ENCODE assay signal across 9 mouse cellular contexts in genomic region chr3:75910257-75910656, GRCm38 (mm10). TPM values are rescaled to one million over a fixed set of nuclear protein-coding genes. Genes with fewer than 3 reads are reported as not detected.
A peak's percentile ranks its signal among the peaks of the same experiment; 100 is the strongest.
DNase-seq lines count a peak whose midpoint lies in the region; ATAC-seq and TF ChIP-seq lines count a peak whose summit lies in the region.
"Had no signal": no experiment of that assay in that cellular context is flagged by ENCODE, and none has a peak within 500 bp of the region (broad histone marks: within the 10 kb centered on the region; RNA-seq: fewer than 3 reads in every experiment).

No protein-coding gene starts in this region.

- no peak overlapping the region for H3K4me3 ChIP-seq in thymus, adult 2 months (ENCODE audit: control insufficient read depth, insufficient read depth, low read length)
- H3K4me3 ChIP-seq in forebrain, embryonic 12.5 days (replicated peaks), result no peak overlapping the region
- H3K4me3 ChIP-seq: limb, embryonic 15.5 days had no signal

- WGBS in thymus, adult 2 months, result 14% methylated on average over 4 of the region's 4 CpGs
- WGBS in forebrain, embryonic 12.5 days, result 24% methylated on average over 4 of the region's 4 CpGs

- no peak overlapping the region for H3K4me2 ChIP-seq in forebrain, embryonic 12.5 days
- H3K4me2 ChIP-seq: limb, embryonic 15.5 days had no signal

- no peak for TF ChIP-seq POLR2A in thymus, adult 2 months (IDR thresholded peaks at IDR 0.05; ENCODE audit: control insufficient read depth, extremely low read depth, insufficient read depth, low read length, poor library complexity)

- TF ChIP-seq CTCF in thymus, adult 2 months (IDR thresholded peaks at IDR 0.05; ENCODE audit: borderline replicate concordance, control insufficient read depth, extremely low read depth, insufficient read depth, low read length, poor library complexity), result no peak

- H3K9ac ChIP-seq in forebrain, embryonic 12.5 days, result no peak overlapping the region
- H3K9ac ChIP-seq: limb, embryonic 15.5 days had no signal

- H3K27ac ChIP-seq in thymus, adult 2 months (ENCODE audit: control insufficient read depth, insufficient read depth, low read length), result no peak overlapping the region
- no peak overlapping the region for H3K27ac ChIP-seq in forebrain, embryonic 12.5 days
- H3K27ac ChIP-seq: limb, embryonic 15.5 days had no signal

- peak; percentile 44 for DNase-seq in adrenal gland, adult 2 months
- no peak for DNase-seq in adrenal gland, adult 8-10 months
- DNase-seq in thymus, adult 2 months, result peak; percentile 5
- no peak for DNase-seq in thymus, postnatal 25 days
- peak; percentile 45 for DNase-seq in kidney, postnatal 14 days
- DNase-seq in urinary bladder, postnatal 36 days (ENCODE audit: low spot score in 2 of 2), result no peak

- H3K36me3 ChIP-seq in thymus, adult 2 months (ENCODE audit: control insufficient read depth, insufficient read depth, low read length), result no peaks in the 10 kb centered on the region
- H3K36me3 ChIP-seq in forebrain, embryonic 12.5 days (replicated peaks), result peaks cover 5% of the 10 kb centered on the region
- H3K36me3 ChIP-seq: limb, embryonic 15.5 days had no signal

- H3K4me1 ChIP-seq in thymus, adult 2 months (replicated peaks; ENCODE audit: control insufficient read depth, insufficient read depth, low read length), result no peaks in the 10 kb centered on the region; the same call in 1 of the 2 replicates
- peaks cover 16% of the 10 kb centered on the region for H3K4me1 ChIP-seq in forebrain, embryonic 12.5 days
- H3K4me1 ChIP-seq: limb, embryonic 15.5 days had no signal

- no peaks in the 10 kb centered on the region for H3K9me3 ChIP-seq in forebrain, embryonic 12.5 days
- H3K9me3 ChIP-seq: limb, embryonic 15.5 days had no signal

- H3K27me3 ChIP-seq in thymus, adult 2 months (ENCODE audit: control insufficient read depth, insufficient read depth, low read length), result no peaks in the 10 kb centered on the region
- no peaks in the 10 kb centered on the region for H3K27me3 ChIP-seq in forebrain, embryonic 12.5 days
- H3K27me3 ChIP-seq: limb, embryonic 15.5 days had no signal

- peak; percentile 66 for ATAC-seq in forebrain, embryonic 12.5 days (ENCODE audit: low FRiP score)
- peak; percentile 88 for ATAC-seq in megakaryocyte, adult 5-6 weeks (ENCODE audit: poor library complexity, severe bottlenecking)

RNA-seq across cellular contexts. Expression of gene Golim4, which starts 46.5 kb away (rescaled TPM):
- total RNA-seq in adrenal gland, adult 2 months (2021), result 10 to 100 TPM; 57.4 to 93.6 TPM
- 75.3 and 116 TPM in 2 replicates for polyA plus RNA-seq in adrenal gland, adult 2 months (2012; rRNA removed)
- total RNA-seq in adrenal gland, adult 8-10 months (2022), result 100 to 1,000 TPM in 2 of 4 experiments, 10 to 100 TPM in 2; 65.7 to 123 (median 89.4) TPM
- polyA plus RNA-seq in thymus, adult 2 months (2012; rRNA removed), result 12.9 and 16.1 TPM in 2 replicates
- 57.6 and 60.1 TPM in 2 replicates for polyA plus RNA-seq in forebrain, embryonic 12.5 days (2016; fragmentation: Nextera tagmentation; extraction: Ambion mirVana)
- total RNA-seq in megakaryocyte, adult 5-6 weeks (2015), result 44.6 and 53.5 TPM in 2 replicates
- 39.0 and 56.4 TPM in 2 replicates for total RNA-seq in megakaryocyte, adult 5-6 weeks (2017)

Comparison
In these comparisons a context has a peak if more than half of its experiments do, and no peak if none do; other contexts are left out.
1. DNase-seq: peak in adrenal gland, adult 2 months (single experiment), thymus, adult 2 months (single experiment) and kidney, postnatal 14 days (single experiment); none in adrenal gland, adult 8-10 months (single experiment), thymus, postnatal 25 days (single experiment) and urinary bladder, postnatal 36 days (0 of 2).